Mouse (Mus musculus): ENCODE results near the gene Tbc1d22a. TPM values are rescaled to one million over a fixed set of nuclear protein-coding genes. Genes with fewer than 3 reads are reported as not detected.
"Not testable (repeated sequence)": the region's sequence is repeated elsewhere in the genome, so short reads cannot be mapped to it uniquely, and the experiment has no call there.

Tbc1d22a gene
- total and polyA plus RNA-seq, 2 experiments from 2014 or later, result 13.1 to 20.5 TPM

- WGBS, result 81% methylated on average over 3 of the region's 3 CpGs
- ATAC-seq (no peak), DNase-seq (no peak)
- Histone ChIP-seq H3K9ac (no peak overlapping the region), H3K4me3 (ENCODE audit: low read depth, low read length) (no peak overlapping the region), H3K27me3 (ENCODE audit: insufficient read depth, low read length) (no peaks in the 10 kb centered on the region), H3K27ac (ENCODE audit: low read depth, low read length) (no peak overlapping the region), H3K36me3 (ENCODE audit: insufficient read depth) (no peaks in the 10 kb centered on the region), H3K4me1 (ENCODE audit: insufficient read depth) (no peaks in the 10 kb centered on the region), H3K4me2 (ENCODE audit: low read depth) (no peak overlapping the region), H3K9me3 (ENCODE audit: low read length) (no peaks in the 10 kb centered on the region)
- no peak for TF ChIP-seq CTCF (IDR thresholded peaks at IDR 0.05; ENCODE audit: low read depth)
These were observed 38.8 kb upstream of the Tbc1d22a start for GRCm38 (mm10) chr15:86175253-86176050.

DNA sequence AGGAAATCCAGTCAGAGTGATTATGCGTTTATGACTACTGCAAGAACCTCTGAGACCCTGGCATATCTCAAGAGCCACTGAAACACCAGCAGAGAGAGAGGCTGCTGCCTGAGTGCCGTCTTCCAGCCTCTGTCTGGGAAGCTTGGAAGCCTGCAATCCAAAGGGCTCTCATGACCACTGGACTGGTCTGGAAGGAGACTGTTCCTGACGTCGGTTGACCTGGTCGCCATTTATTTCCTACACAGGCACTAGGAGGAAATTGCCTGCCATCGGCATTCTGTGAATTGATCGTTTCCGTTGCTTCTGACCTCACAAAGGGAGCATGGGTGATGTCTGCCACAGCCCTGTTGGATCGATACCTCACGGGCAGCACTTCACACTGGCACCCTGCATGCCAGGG is 38.1 kb upstream of the Tbc1d22a start:
- 93% methylated on average over 10 of the region's 10 CpGs for WGBS
- H3K9me3 ChIP-seq (ENCODE audit: low read length), result no peaks in the 10 kb centered on the region
- H3K4me3 ChIP-seq (ENCODE audit: low read depth, low read length), result no peak overlapping the region
- no peak overlapping the region for H3K27ac ChIP-seq (ENCODE audit: low read depth, low read length)
- DNase-seq, result no peak
- no peak overlapping the region for H3K9ac ChIP-seq
- TF ChIP-seq CTCF (IDR thresholded peaks at IDR 0.05; ENCODE audit: low read depth), result no peak
- H3K4me2 ChIP-seq (ENCODE audit: low read depth), result no peak overlapping the region
- no peaks in the 10 kb centered on the region for H3K4me1 ChIP-seq (ENCODE audit: insufficient read depth)
- H3K27me3 ChIP-seq (ENCODE audit: insufficient read depth, low read length), result no peaks in the 10 kb centered on the region
- no peak for ATAC-seq
- H3K36me3 ChIP-seq (ENCODE audit: insufficient read depth), result no peaks in the 10 kb centered on the region

DNA sequence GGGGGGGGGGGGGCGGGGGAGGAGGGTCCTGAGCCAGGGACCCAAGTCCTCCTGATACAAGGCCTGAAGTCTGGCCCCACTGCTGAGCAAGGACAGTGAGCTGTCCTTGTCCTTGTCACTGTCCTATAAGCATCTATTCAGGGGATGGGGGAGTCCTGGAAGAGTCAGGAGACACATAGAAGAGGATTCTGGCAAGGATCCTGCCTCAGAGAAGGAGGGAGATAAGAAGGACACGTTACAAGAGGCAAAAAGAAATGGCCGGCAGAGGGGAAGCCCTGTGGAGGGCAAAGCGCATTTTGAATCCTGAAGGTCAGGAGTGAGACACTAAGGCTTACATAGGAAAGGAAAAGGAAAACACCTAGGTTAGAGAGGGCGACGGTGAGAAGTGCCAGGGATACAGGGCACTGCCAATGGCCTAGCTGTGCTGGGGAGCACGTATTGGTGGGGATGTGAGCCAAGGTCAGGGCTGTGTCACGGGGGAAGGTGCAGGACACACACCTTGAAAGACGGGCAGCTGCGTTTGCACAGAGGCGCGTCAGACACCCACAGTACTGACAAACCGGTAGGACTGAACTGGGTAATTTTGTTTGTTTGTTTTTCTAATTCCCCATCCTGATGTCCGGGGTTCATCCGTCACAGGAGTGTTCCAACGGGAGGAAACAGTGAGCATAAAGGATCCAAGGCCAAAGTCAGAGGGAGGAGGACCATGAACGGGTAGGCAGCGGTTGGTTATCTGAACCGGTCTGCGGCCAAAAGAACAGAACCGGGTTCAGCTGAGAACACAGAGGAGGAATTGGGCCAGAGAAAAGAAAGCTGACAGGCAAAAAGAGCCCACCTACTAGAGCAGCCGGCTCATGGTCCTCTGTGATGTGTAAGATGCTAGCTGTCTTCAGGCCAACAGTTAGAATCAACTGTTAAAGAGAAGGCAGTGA is 37.2 kb upstream of the Tbc1d22a start:
- no peak for TF ChIP-seq CTCF (IDR thresholded peaks at IDR 0.05; ENCODE audit: low read depth)
- 78% methylated on average over 22 of the region's 22 CpGs for WGBS

DNA sequence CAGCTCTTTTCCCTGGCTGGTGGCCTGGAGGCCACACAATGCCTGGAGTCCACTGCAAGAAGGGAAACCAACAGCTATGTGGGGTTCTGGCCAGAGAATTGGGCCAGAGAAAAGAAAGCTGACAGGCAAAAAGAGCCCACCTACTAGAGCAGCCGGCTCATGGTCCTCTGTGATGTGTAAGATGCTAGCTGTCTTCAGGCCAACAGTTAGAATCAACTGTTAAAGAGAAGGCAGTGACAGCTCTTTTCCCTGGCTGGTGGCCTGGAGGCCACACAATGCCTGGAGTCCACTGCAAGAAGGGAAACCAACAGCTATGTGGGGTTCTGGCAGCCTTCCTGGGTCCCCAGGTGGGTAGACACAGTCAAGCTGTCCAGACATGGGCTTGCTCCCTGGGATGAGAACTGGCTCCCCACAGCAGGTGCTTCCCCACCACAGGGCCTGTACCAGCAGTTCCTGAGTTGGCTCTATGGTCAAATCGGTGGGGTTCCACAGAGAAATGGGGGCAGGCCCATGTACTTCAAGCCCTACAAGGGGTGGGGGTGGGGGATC is 36.5 kb upstream of the Tbc1d22a start:
- H3K4me2 ChIP-seq (ENCODE audit: low read depth); H3K9me3 ChIP-seq (ENCODE audit: low read length); H3K36me3 ChIP-seq (ENCODE audit: insufficient read depth); H3K27ac ChIP-seq (ENCODE audit: low read depth, low read length); DNase-seq; H3K27me3 ChIP-seq (ENCODE audit: insufficient read depth, low read length); H3K4me1 ChIP-seq (ENCODE audit: insufficient read depth); H3K9ac ChIP-seq; H3K4me3 ChIP-seq (ENCODE audit: low read depth, low read length): not testable (repeated sequence)
- ATAC-seq, result peak; percentile 60
- 76% methylated on average over 2 of the region's 2 CpGs for WGBS

More for the DNA sequence above, 37.2 kb upstream of the Tbc1d22a start:
- Histone ChIP-seq H3K9ac (no peak overlapping the region), H3K9me3 (ENCODE audit: low read length) (no peaks in the 10 kb centered on the region), H3K4me2 (ENCODE audit: low read depth) (no peak overlapping the region), H3K27me3 (ENCODE audit: insufficient read depth, low read length) (no peaks in the 10 kb centered on the region), H3K27ac (ENCODE audit: low read depth, low read length) (no peak overlapping the region), H3K4me3 (ENCODE audit: low read depth, low read length) (no peak overlapping the region), H3K4me1 (ENCODE audit: insufficient read depth) (no peaks in the 10 kb centered on the region), H3K36me3 (ENCODE audit: insufficient read depth) (no peaks in the 10 kb centered on the region)
- DNase-seq (no peak), ATAC-seq (peak; percentile 57)

DNA sequence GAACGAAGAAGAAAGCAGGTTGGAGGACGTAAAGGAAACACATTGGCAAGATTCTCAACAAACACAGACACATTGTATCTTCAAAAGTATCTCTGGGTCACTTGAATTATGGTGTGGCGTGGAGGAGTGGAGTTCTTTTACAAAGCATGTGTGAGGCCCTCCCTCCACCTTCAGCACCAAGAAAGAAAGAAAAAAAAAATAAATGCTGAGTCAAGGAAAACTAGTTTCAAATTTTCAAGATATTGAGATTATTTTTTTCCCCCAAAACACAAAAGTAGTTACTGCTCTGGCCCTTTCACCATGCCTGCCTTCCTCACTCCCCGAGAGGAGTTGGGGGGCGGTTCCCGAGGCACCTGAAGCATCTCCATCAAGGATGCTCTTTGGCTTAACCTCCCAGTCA is 35.7 kb upstream of the Tbc1d22a start:
- H3K9me3 ChIP-seq (ENCODE audit: low read length), result no peaks in the 10 kb centered on the region
- H3K27ac ChIP-seq (ENCODE audit: low read depth, low read length), result no peak overlapping the region
- no peak for DNase-seq
- WGBS, result 91% methylated on average over 6 of the region's 6 CpGs
- no peaks in the 10 kb centered on the region for H3K36me3 ChIP-seq (ENCODE audit: insufficient read depth)
- H3K9ac ChIP-seq, result no peak overlapping the region
- H3K4me2 ChIP-seq (ENCODE audit: low read depth), result no peak overlapping the region
- H3K27me3 ChIP-seq (ENCODE audit: insufficient read depth, low read length), result no peaks in the 10 kb centered on the region
- no peak overlapping the region for H3K4me3 ChIP-seq (ENCODE audit: low read depth, low read length)
- no peak for ATAC-seq
- no peaks in the 10 kb centered on the region for H3K4me1 ChIP-seq (ENCODE audit: insufficient read depth)
- no peak for TF ChIP-seq CTCF (IDR thresholded peaks at IDR 0.05; ENCODE audit: low read depth)

DNA sequence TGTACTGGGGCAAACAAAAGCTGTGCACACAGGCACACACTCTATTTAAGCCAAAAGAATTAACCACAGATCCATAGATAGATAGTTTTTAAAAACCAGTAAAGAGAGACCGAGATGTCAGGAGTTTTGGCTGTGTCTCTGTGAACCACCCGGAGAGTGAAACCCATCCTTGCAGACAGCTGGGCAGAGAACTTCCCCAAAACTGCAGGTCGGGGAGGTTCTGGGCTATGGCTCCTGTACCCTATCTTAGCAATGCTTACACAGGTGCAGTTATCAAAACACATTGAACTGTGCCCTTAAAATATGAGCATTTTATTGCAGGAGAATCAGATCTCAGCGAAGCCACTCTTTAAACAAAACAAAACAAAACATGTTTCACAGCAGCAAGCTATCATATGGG is 33.8 kb upstream of the Tbc1d22a start:
- 0 out of 2 replicates have a peak, but pooled peaks cover 7% of the 10 kb centered on the region for H3K4me1 ChIP-seq (ENCODE audit: insufficient read depth)
- no peak overlapping the region for H3K9ac ChIP-seq
- 79% methylated on average over 4 of the region's 4 CpGs for WGBS
- no peaks in the 10 kb centered on the region for H3K9me3 ChIP-seq (ENCODE audit: low read length)
- H3K4me3 ChIP-seq (ENCODE audit: low read depth, low read length), result no peak overlapping the region
- no peak overlapping the region for H3K4me2 ChIP-seq (ENCODE audit: low read depth)
- no peak for TF ChIP-seq CTCF (IDR thresholded peaks at IDR 0.05; ENCODE audit: low read depth)
- DNase-seq (no peak), ATAC-seq (no peak)
- H3K36me3 ChIP-seq (ENCODE audit: insufficient read depth), result no peaks in the 10 kb centered on the region
- no peak overlapping the region for H3K27ac ChIP-seq (ENCODE audit: low read depth, low read length)
- H3K27me3 ChIP-seq (ENCODE audit: insufficient read depth, low read length), result no peaks in the 10 kb centered on the region

DNA sequence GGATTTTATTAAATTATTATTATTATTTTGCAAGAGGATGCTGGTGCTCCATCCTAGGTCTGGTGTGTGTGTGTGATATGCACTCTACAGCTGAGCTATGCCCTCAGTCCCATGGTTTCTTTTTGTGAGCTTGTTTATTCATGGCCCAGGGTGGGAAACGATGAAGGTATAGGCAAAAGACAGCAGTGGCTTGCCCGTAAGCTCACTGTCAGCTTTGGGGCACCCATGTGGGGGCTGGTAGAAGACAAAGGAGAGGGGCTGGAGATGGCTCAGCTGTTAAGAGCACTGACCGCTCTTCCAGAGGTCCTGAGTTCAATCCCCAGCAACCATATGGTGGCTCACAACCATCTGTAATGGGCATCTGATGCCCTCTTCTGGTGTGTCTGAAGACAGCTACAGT is 32.9 kb upstream of the Tbc1d22a start:
- DNase-seq; H3K4me2 ChIP-seq (ENCODE audit: low read depth); H3K27ac ChIP-seq (ENCODE audit: low read depth, low read length); H3K9me3 ChIP-seq (ENCODE audit: low read length); H3K4me3 ChIP-seq (ENCODE audit: low read depth, low read length); H3K9ac ChIP-seq; H3K27me3 ChIP-seq (ENCODE audit: insufficient read depth, low read length); ATAC-seq; H3K36me3 ChIP-seq (ENCODE audit: insufficient read depth): not testable (repeated sequence)
- 86% methylated on average over 3 of the region's 3 CpGs for WGBS
- H3K4me1 ChIP-seq (ENCODE audit: insufficient read depth), result peaks cover 10% of the 10 kb centered on the region; the same call in 1 of the 2 replicates
